Comparison of ENCODE assay signal across 24 mouse cellular contexts in the genomic region with DNA sequence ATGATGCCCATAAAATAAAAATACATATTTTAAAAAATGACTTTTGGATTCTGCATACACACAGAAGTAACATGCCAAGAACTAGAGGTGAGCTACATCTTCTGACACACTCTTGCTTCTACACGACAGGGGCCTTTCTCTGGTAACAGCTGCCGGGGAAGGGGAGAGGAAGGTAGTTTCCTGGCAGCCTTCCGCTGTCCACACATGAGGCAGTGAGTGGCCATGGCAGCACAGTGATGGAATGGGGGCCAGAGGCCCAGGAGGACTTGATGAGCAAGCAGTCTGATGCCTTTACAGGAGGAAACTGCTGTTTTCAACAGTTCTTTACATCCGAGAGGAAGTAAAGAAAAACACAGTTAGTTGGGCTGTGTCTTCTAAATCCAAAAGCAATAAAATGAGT.
A peak's percentile ranks its signal among the peaks of the same experiment; 100 is the strongest.
DNase-seq lines count a peak whose midpoint lies in the region; ATAC-seq and TF ChIP-seq lines count a peak whose summit lies in the region.
"Had no signal": no experiment of that assay in that cellular context is flagged by ENCODE, and none has a peak within 500 bp of the region (broad histone marks: within the 10 kb centered on the region; RNA-seq: fewer than 3 reads in every experiment).

No protein-coding gene starts in this region.

- no peaks in the 10 kb centered on the region for H3K36me3 ChIP-seq in E14TG2a.4 (ENCODE audit: insufficient read depth, low read length)
- no peaks in the 10 kb centered on the region for H3K36me3 ChIP-seq in ES-E14 (ENCODE audit: control insufficient read depth, insufficient read depth, low read length, poor library complexity, severe bottlenecking)
- H3K36me3 ChIP-seq in intestine, postnatal 0 days (ENCODE audit: control insufficient read depth, insufficient read depth), result no peaks in the 10 kb centered on the region
- H3K36me3 ChIP-seq: embryonic facial prominence, embryonic 12.5 days; embryonic facial prominence, embryonic 15.5 days; forebrain, embryonic 12.5 days; forebrain, embryonic 15.5 days; G1E; heart, embryonic 10.5 days; hindbrain, embryonic 12.5 days; hindbrain, embryonic 15.5 days had no signal

- H3K4me3 ChIP-seq in E14TG2a.4 (replicated peaks; ENCODE audit: low read length) (0 out of 2 replicates have a peak overlapping the region, but pooled peaks have one; percentile 13), ES-E14 (ENCODE audit: insufficient read depth in 1 of 2, low read depth in 1 of 2, low read length in 2 of 2, poor library complexity in 1 of 2, severe bottlenecking in 1 of 2) (no peak overlapping the region)
- no peak overlapping the region for H3K4me3 ChIP-seq in intestine, postnatal 0 days (ENCODE audit: low read depth, low read length)
- H3K4me3 ChIP-seq: embryonic facial prominence, embryonic 12.5 days; embryonic facial prominence, embryonic 15.5 days; forebrain, embryonic 12.5 days; forebrain, embryonic 15.5 days; heart, adult 2 months; heart, embryonic 10.5 days; hindbrain, embryonic 12.5 days; hindbrain, embryonic 15.5 days had no signal

- ATAC-seq in intestine, postnatal 0 days, result no peak
- ATAC-seq: CD4-positive, CD25-positive, alpha-beta regulatory T cell, adult 4 months; forebrain, embryonic 15.5 days; Patski had no signal

- no peak overlapping the region for H3K9ac ChIP-seq in ES-E14 (ENCODE audit: insufficient read depth, low read depth, low read length, poor library complexity, severe bottlenecking)
- no peak overlapping the region for H3K9ac ChIP-seq in intestine, postnatal 0 days (ENCODE audit: low read depth, low read length)
- H3K9ac ChIP-seq: embryonic facial prominence, embryonic 12.5 days; embryonic facial prominence, embryonic 15.5 days; forebrain, embryonic 12.5 days; forebrain, embryonic 15.5 days; hindbrain, embryonic 12.5 days; hindbrain, embryonic 15.5 days had no signal

- peak overlapping the region; percentile 93 for H3K27ac ChIP-seq in ES-E14 (ENCODE audit: insufficient read depth, low read depth, low read length, poor library complexity, severe bottlenecking)
- no peak overlapping the region for H3K27ac ChIP-seq in intestine, postnatal 0 days (ENCODE audit: low read depth, low read length)
- H3K27ac ChIP-seq: embryonic facial prominence, embryonic 12.5 days; embryonic facial prominence, embryonic 15.5 days; forebrain, embryonic 12.5 days; forebrain, embryonic 15.5 days; heart, adult 2 months; heart, embryonic 10.5 days; hindbrain, embryonic 12.5 days; hindbrain, embryonic 15.5 days had no signal

- DNase-seq in layer of hippocampus, adult 9-11 months, result peak; percentile 63
- DNase-seq in layer of hippocampus, postnatal 25 days (ENCODE audit: extremely low spot score in 1 of 2, low spot score in 1 of 2), result no peak
- DNase-seq in ES-E14 (ENCODE audit: low read depth, low spot score), result no peak
- no peak for DNase-seq in urinary bladder, postnatal 10 days (ENCODE audit: low spot score)
- DNase-seq: adrenal gland, postnatal 10 days; adrenal gland, postnatal 36 days; cerebellum, adult 11 months; cerebellum, adult 2 months; cerebellum, adult 9-11 months; cerebellum, postnatal 25 days; gastrocnemius, postnatal 25 days; heart, adult 2 months had no signal

- no peak for TF ChIP-seq CTCF in E14TG2a.4 (conservative IDR thresholded peaks at IDR 0.05; ENCODE audit: low read length)
- TF ChIP-seq CTCF in intestine, postnatal 0 days (IDR thresholded peaks at IDR 0.05; ENCODE audit: low read depth), result no peak

- in situ Hi-C loops in ES-E14 (cut with MboI; ENCODE audit: low sequenced_read_pairs in 2 of 2, unreplicated experiment in 2 of 2), result no loop called here

- no peaks in the 10 kb centered on the region for H3K27me3 ChIP-seq in E14TG2a.4 (ENCODE audit: insufficient read depth, low read length)
- H3K27me3 ChIP-seq in intestine, postnatal 0 days (replicated peaks; ENCODE audit: control insufficient read depth, insufficient read depth, low read length), result no peaks in the 10 kb centered on the region
- H3K27me3 ChIP-seq: embryonic facial prominence, embryonic 12.5 days; embryonic facial prominence, embryonic 15.5 days; forebrain, embryonic 15.5 days; hindbrain, embryonic 12.5 days; hindbrain, embryonic 15.5 days had no signal

- H3K4me1 ChIP-seq in E14TG2a.4 (replicated peaks; ENCODE audit: low read depth, low read length) (peaks cover 69% of the 10 kb centered on the region), ES-E14 (ENCODE audit: control insufficient read depth in 2 of 2, insufficient read depth in 2 of 2, low read length in 2 of 2, poor library complexity in 1 of 2) (peaks cover 15 to 18% of the 10 kb centered on the region in 2 experiments; a peak in 3 of 4 replicates)
- no peaks in the 10 kb centered on the region for H3K4me1 ChIP-seq in intestine, postnatal 0 days (replicated peaks; ENCODE audit: control insufficient read depth, insufficient read depth, low read length)
- H3K4me1 ChIP-seq: embryonic facial prominence, embryonic 12.5 days; forebrain, embryonic 15.5 days; hindbrain, embryonic 15.5 days had no signal

- no peak overlapping the region for H3K4me2 ChIP-seq in intestine, postnatal 0 days (replicated peaks; ENCODE audit: low read depth)
- H3K4me2 ChIP-seq: embryonic facial prominence, embryonic 12.5 days; embryonic facial prominence, embryonic 15.5 days; forebrain, embryonic 12.5 days; forebrain, embryonic 15.5 days; hindbrain, embryonic 12.5 days; hindbrain, embryonic 15.5 days had no signal

- 73% methylated on average over 4 of the region's 4 CpGs for WGBS in intestine, postnatal 0 days

- H3K9me3 ChIP-seq in E14TG2a.4 (ENCODE audit: low read length) (no peaks in the 10 kb centered on the region), ES-E14 (ENCODE audit: control insufficient read depth, insufficient read depth, low read depth, low read length) (no peaks in the 10 kb centered on the region)
- no peaks in the 10 kb centered on the region for H3K9me3 ChIP-seq in intestine, postnatal 0 days (ENCODE audit: control insufficient read depth)
- H3K9me3 ChIP-seq: embryonic facial prominence, embryonic 12.5 days; embryonic facial prominence, embryonic 15.5 days; forebrain, embryonic 12.5 days; forebrain, embryonic 15.5 days; G1E; heart, embryonic 10.5 days; hindbrain, embryonic 12.5 days; hindbrain, embryonic 15.5 days had no signal

TF ChIP-seq in ES-E14, 5 proteins besides CTCF, POLR2A, EP300 and RAD21:
- TF ChIP-seq HCFC1 (IDR thresholded peaks at IDR 0.05; ENCODE audit: borderline replicate concordance, insufficient read depth, low read length) (no peak), CHD2 (IDR thresholded peaks at IDR 0.05; ENCODE audit: low read depth, low read length) (no peak), MAFK (IDR thresholded peaks at IDR 0.05; ENCODE audit: insufficient read depth, low read depth, low read length) (no peak), ZC3H11A (IDR thresholded peaks at IDR 0.05; ENCODE audit: borderline replicate concordance, low read depth, low read length) (no peak), ZNF384 (IDR thresholded peaks at IDR 0.05; ENCODE audit: low read depth, low read length) (no peak)
